Mouse (Mus musculus) bone marrow macrophage, adult 2 months (primary cell): Measurements from ENCODE around the gene Thrap3.

Experiments used
- CTCF ChIP-seq: IDR thresholded peaks from 2 replicates; pipeline ENCODE4 v1.5.1; 2012; ENCODE audit warnings: low read depth, mild to moderate bottlenecking, low read length, moderate library complexity
- POLR2A ChIP-seq: IDR thresholded peaks from 2 replicates; pipeline ENCODE4 v1.6.1; 2012; ENCODE audit warnings: mild to moderate bottlenecking, low read depth, low read length, borderline replicate concordance

GRCm38 (mm10) chr4:126148161-126148961, 54.2 kb downstream of the Thrap3 start:
- no peak for TF ChIP-seq CTCF
- no peak for TF ChIP-seq POLR2A
